Mouse (Mus musculus) gonadal fat pad, adult 2 months (tissue): ENCODE measurements at regions not wholly inside any gene's neighbourhood (a gene's known extent, or its start where the extent isn't known, plus 50 kb on each side); places are given as distances from the start of the nearest gene placed in this dataset.

Experiments used
- DNase-seq: peaks from one replicate; pipeline ENCODE4 v3.0.0-alpha.2; 2012; ENCODE audit warnings: low read depth

GRCm38 (mm10) chr10:97778531-97778930, 52.0 kb upstream of the C030005K15Rik start:
- DNase-seq, result peak; percentile 52

GRCm38 (mm10) chr10:97779335-97779734, 52.8 kb upstream of the C030005K15Rik start:
- DNase-seq, result peak; percentile 16

GRCm38 (mm10) chr10:97793804-97794203, 67.2 kb upstream of the C030005K15Rik start:
- no peak for DNase-seq

- no peak for DNase-seq
Observed at GRCm38 (mm10) chr10:97801448-97802265, 75.1 kb upstream of the C030005K15Rik start.

GRCm38 (mm10) chr10:97807947-97808346, 81.4 kb upstream of the C030005K15Rik start:
- DNase-seq, result no peak

- DNase-seq, result no peak
Observed at GRCm38 (mm10) chr10:97842574-97842973, 116.0 kb upstream of the C030005K15Rik start.

GRCm38 (mm10) chr10:97851487-97851886, 124.9 kb upstream of the C030005K15Rik start:
- no peak for DNase-seq

GRCm38 (mm10) chr10:97877088-97877487, 150.5 kb upstream of the C030005K15Rik start:
- no peak for DNase-seq

- DNase-seq, result no peak
Observed at GRCm38 (mm10) chr10:97886049-97886448, 159.5 kb upstream of the C030005K15Rik start.

GRCm38 (mm10) chr10:97905793-97906192, 179.2 kb upstream of the C030005K15Rik start:
- no peak for DNase-seq

- DNase-seq, result no peak
Observed at GRCm38 (mm10) chr10:97925568-97925967, 199.0 kb upstream of the C030005K15Rik start.

GRCm38 (mm10) chr10:97940345-97940744, 213.8 kb upstream of the C030005K15Rik start:
- DNase-seq, result no peak

- DNase-seq, result peak; percentile 55
Observed at GRCm38 (mm10) chr10:97965881-97966280, 239.3 kb upstream of the C030005K15Rik start.

GRCm38 (mm10) chr10:97966931-97967330, 240.4 kb upstream of the C030005K15Rik start:
- DNase-seq, result no peak

GRCm38 (mm10) chr10:98007037-98007436, 280.5 kb upstream of the C030005K15Rik start:
- DNase-seq, result no peak

- no peak for DNase-seq
Observed at GRCm38 (mm10) chr10:98008355-98008754, 281.8 kb upstream of the C030005K15Rik start.

- DNase-seq, result no peak
Observed at GRCm38 (mm10) chr10:98012916-98013315, 286.4 kb upstream of the C030005K15Rik start.

- peak; percentile 69 for DNase-seq
Observed at GRCm38 (mm10) chr10:98014985-98015902, 288.7 kb upstream of the C030005K15Rik start.

- no peak for DNase-seq
Observed at GRCm38 (mm10) chr10:98016596-98017304, 290.2 kb upstream of the C030005K15Rik start.

- DNase-seq, result no peak
Observed at GRCm38 (mm10) chr10:98029124-98029523, 302.6 kb upstream of the C030005K15Rik start.

- no peak for DNase-seq
Observed at GRCm38 (mm10) chr10:98029621-98030020, 303.1 kb upstream of the C030005K15Rik start.

- DNase-seq, result no peak
Observed at GRCm38 (mm10) chr10:98032661-98033060, 306.1 kb upstream of the C030005K15Rik start.
